Mouse (Mus musculus): Measurements from ENCODE around the gene 2210408I21Rik.

DNA sequence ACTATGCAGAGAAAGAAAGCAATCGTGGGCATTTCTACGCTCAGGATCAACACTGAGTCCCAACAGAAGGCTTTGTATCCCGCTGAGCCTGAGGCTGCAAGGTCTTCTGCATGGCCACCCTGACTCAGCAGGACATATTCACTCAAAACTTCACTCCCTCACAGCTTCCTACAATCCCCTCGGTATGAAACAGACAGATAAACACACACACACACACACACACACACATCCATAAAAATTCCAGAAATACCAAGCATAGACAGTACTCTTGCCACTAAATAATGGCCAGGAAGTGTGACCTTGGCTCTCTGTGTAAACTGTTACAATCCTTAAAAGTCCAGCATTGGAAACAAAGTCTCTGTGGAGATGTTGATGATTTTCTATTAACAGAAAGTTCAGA is 458.7 kb downstream of the 2210408I21Rik start:
- no peak for TF ChIP-seq CTCF (IDR thresholded peaks at IDR 0.05; ENCODE audit: low read depth, low read length)
- TF ChIP-seq EP300 (IDR thresholded peaks at IDR 0.05; ENCODE audit: insufficient read depth, low read depth, low read length) = no peak

Data from ES-Bruce4 (cell line).